Mouse (Mus musculus) embryonic facial prominence, embryonic 15.5 days (tissue): ENCODE results near the gene Mxd4. TPM values are rescaled to one million over a fixed set of nuclear protein-coding genes. Genes with fewer than 3 reads are reported as not detected.

Experiments
- ATAC-seq: fragments of 200-750 bp; cut with Nextera tagmentation; 2 replicates; pipeline ENCODE4 v1.8.0; 2017; ENCODE audit warnings: low read depth, moderate TSS enrichment; ENCODE audit not compliant: insufficient number of reproducible peaks, low FRiP score, low TSS enrichment
- H3K27ac ChIP-seq: fragments of 300-500 bp; sonication (generic); replicated peaks from 2 replicates; pipeline ENCODE4 v1.5.1; 2015; ENCODE audit warnings: mild to moderate bottlenecking, inconsistent platforms
- H3K27me3 ChIP-seq: fragments of 300-500 bp; sonication (generic); 2 replicates; pipeline ENCODE4 v1.6.1; 2015; ENCODE audit warnings: inconsistent platforms
- H3K36me3 ChIP-seq: fragments of 300-500 bp; sonication (generic); 2 replicates; pipeline ENCODE4 v1.6.1; 2015; ENCODE audit warnings: mild to moderate bottlenecking, inconsistent platforms
- H3K4me1 ChIP-seq: fragments of 300-500 bp; sonication (generic); 2 replicates; pipeline ENCODE4 v1.6.1; 2015; ENCODE audit warnings: inconsistent platforms
- H3K4me2 ChIP-seq: fragments of 300-500 bp; sonication (generic); replicated peaks from 2 replicates; pipeline ENCODE4 v1.6.1; 2015; ENCODE audit warnings: mild to moderate bottlenecking, inconsistent platforms
- H3K4me3 ChIP-seq: fragments of 300-500 bp; sonication (generic); replicated peaks from 2 replicates; pipeline ENCODE4 v1.5.1; 2015; ENCODE audit warnings: mild to moderate bottlenecking, inconsistent platforms
- H3K9ac ChIP-seq: fragments of 300-500 bp; sonication (generic); 2 replicates; pipeline ENCODE4 v1.6.1; 2015; ENCODE audit warnings: inconsistent platforms
- H3K9me3 ChIP-seq: fragments of 300-500 bp; sonication (generic); replicated peaks from 2 replicates; pipeline ENCODE4 v1.6.1; 2016; ENCODE audit warnings: inconsistent platforms
- WGBS: fragments of 180-500 bp; shearing (Covaris S2); methylation state at CpG from one replicate; pipeline ENCODE4 v1.1.7; 2015; 5-methylcytosine and 5-hydroxymethylcytosine counted together
- polyA plus RNA-seq: library from polyadenylated mRNA; unstranded; fragments of >200 nt; fragmentation: Nextera tagmentation; extraction: Ambion mirVana; gene quantifications from 2 replicates; pipeline ENCODE4 v1.2.1, GENCODE M21; 2015

The Mxd4 gene
- polyA plus RNA-seq, 1 experiment from 2014 or later, result 43.1 TPM

GRCm38 (mm10) chr5:34218672-34219071 lies 31.2 kb upstream of the Mxd4 start:
- Histone ChIP-seq H3K4me3 (no peak overlapping the region), H3K27ac (no peak overlapping the region), H3K36me3 (no peaks in the 10 kb centered on the region), H3K4me2 (no peak overlapping the region), H3K9ac (no peak overlapping the region), H3K27me3 (no peaks in the 10 kb centered on the region), H3K9me3 (no peaks in the 10 kb centered on the region), H3K4me1 (no peaks in the 10 kb centered on the region)
- ATAC-seq, result no peak
- WGBS, result 55% methylated on average over 5 of the region's 5 CpGs

DNA sequence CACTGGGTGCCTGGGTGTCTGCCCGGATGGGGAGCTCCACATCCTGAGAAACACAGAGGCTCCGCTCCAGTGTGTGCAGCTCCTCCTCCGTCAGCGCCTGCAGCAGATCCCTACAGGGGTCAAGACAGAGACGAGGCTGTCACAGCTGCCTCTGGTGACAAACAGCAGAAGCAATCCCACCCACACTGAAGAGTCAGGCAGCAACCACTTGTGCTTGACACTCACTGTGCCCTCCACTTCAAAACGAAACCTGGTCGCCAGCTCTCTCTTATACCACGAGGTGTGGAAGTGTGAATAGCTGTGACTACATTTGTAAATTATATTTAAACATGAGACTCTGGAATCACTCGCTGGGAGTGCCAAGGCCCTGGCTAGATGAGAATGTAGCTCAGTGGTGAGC lies 30.2 kb upstream of the Mxd4 start:
- 51% methylated on average over 9 of the region's 9 CpGs for WGBS
- H3K27ac ChIP-seq, result no peak overlapping the region
- H3K4me2 ChIP-seq, result no peak overlapping the region
- no peaks in the 10 kb centered on the region for H3K4me1 ChIP-seq
- H3K36me3 ChIP-seq, result no peaks in the 10 kb centered on the region
- no peaks in the 10 kb centered on the region for H3K9me3 ChIP-seq
- no peak overlapping the region for H3K9ac ChIP-seq
- no peak overlapping the region for H3K4me3 ChIP-seq
- ATAC-seq, result 0 out of 2 replicates have a peak, but pooled peaks have one; percentile 43
- no peaks in the 10 kb centered on the region for H3K27me3 ChIP-seq

- no peaks in the 10 kb centered on the region for H3K36me3 ChIP-seq
- no peak for ATAC-seq
- no peak overlapping the region for H3K4me3 ChIP-seq
- H3K27ac ChIP-seq, result no peak overlapping the region
- H3K4me2 ChIP-seq, result no peak overlapping the region
- no peaks in the 10 kb centered on the region for H3K9me3 ChIP-seq
- no peaks in the 10 kb centered on the region for H3K4me1 ChIP-seq
- no peaks in the 10 kb centered on the region for H3K27me3 ChIP-seq
- no peak overlapping the region for H3K9ac ChIP-seq
- WGBS, result 75% methylated on average over 7 of the region's 7 CpGs
Observed at GRCm38 (mm10) chr5:34216025-34216424, 28.5 kb upstream of the Mxd4 start.

GRCm38 (mm10) chr5:34213659-34214058 lies 26.1 kb upstream of the Mxd4 start:
- no peak for ATAC-seq
- Histone ChIP-seq H3K4me1 (no peaks in the 10 kb centered on the region), H3K4me3 (no peak overlapping the region), H3K36me3 (no peaks in the 10 kb centered on the region), H3K27ac (no peak overlapping the region), H3K9me3 (no peaks in the 10 kb centered on the region), H3K27me3 (no peaks in the 10 kb centered on the region), H3K4me2 (no peak overlapping the region), H3K9ac (no peak overlapping the region)
- WGBS, result 61% methylated on average over 8 of the region's 8 CpGs

DNA sequence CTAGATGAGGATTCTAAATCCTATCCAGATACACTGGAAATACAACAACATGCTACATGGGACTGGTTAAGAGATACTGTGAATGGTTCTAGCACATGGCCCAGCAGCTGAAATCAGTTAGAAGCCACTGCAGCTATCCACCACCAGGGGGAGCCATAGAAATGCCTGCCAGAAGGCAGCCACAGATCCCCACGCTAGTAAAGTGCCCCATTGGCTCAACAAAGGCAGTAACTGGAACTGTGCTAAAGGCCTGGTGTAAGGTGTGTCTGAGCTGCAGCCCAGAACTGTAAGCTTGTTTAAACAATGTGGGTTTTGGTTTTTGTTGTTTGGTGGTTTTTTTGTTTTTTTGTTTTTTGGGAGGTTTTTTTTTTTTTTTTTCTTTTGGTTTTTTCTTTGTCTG lies 22.8 kb upstream of the Mxd4 start:
- Histone ChIP-seq H3K4me1 (no peaks in the 10 kb centered on the region), H3K4me2 (no peak overlapping the region), H3K9ac (no peak overlapping the region), H3K9me3 (no peaks in the 10 kb centered on the region), H3K36me3 (no peaks in the 10 kb centered on the region), H3K4me3 (no peak overlapping the region), H3K27me3 (no peaks in the 10 kb centered on the region), H3K27ac (no peak overlapping the region)
- WGBS, result 3% methylated on average over 1 of the region's 1 CpGs
- peak; percentile 60; the same call in 1 of the 2 replicates for ATAC-seq

- Histone ChIP-seq H3K27me3 (no peaks in the 10 kb centered on the region), H3K4me1 (no peaks in the 10 kb centered on the region), H3K9me3 (no peaks in the 10 kb centered on the region), H3K4me3 (no peak overlapping the region), H3K36me3 (no peaks in the 10 kb centered on the region), H3K9ac (no peak overlapping the region), H3K27ac (no peak overlapping the region), H3K4me2 (no peak overlapping the region)
- WGBS, result 21% methylated on average over 3 of the region's 3 CpGs
- ATAC-seq, result no peak
Observed at GRCm38 (mm10) chr5:34207503-34207902, 20.0 kb upstream of the Mxd4 start.

DNA sequence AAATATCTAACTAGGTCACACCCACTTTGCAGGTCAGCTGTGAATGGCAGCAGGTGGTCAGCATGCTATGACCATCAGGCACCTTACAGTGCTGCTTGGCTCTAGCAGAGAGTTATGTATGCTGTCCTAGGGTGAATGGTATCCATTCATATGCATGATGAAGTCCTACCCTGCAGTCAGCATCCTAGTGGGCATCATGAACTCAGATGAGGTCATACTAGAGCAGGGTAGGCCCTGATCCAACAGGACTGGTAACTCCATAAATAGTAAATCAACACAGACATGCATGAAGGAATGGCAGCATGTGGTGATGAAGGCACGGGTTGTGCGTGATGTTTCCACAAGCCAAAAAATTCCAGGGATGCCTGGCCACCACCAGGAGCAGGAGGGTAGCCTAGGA lies 18.3 kb upstream of the Mxd4 start:
- Histone ChIP-seq H3K27me3 (no peaks in the 10 kb centered on the region), H3K9me3 (no peaks in the 10 kb centered on the region), H3K9ac (no peak overlapping the region), H3K4me2 (no peak overlapping the region), H3K4me3 (no peak overlapping the region), H3K36me3 (no peaks in the 10 kb centered on the region), H3K4me1 (no peaks in the 10 kb centered on the region), H3K27ac (no peak overlapping the region)
- 54% methylated on average over 2 of the region's 2 CpGs for WGBS
- no peak for ATAC-seq

DNA sequence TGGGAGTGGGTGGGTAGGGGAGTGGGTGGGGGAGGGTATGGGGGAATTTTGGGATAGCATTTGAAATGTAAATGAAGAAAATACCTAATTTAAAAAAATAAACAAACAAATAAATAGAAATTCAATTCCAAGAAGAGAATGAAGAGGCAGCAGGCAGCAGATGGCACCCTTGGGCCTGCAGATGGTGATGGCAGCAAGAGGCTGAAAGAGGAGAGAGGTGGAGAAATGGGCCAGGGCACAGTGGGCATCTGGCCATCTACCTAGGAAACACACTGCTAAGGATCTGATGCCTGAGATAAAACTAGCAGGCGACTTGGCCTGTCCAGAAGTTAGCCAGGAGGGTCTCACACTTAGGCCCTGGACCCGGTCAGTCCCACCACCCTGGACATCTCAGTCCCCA lies 17.4 kb upstream of the Mxd4 start:
- no peak overlapping the region for H3K4me2 ChIP-seq
- H3K4me3 ChIP-seq, result no peak overlapping the region
- ATAC-seq, result no peak
- H3K27me3 ChIP-seq, result no peaks in the 10 kb centered on the region
- no peaks in the 10 kb centered on the region for H3K4me1 ChIP-seq
- H3K36me3 ChIP-seq, result no peaks in the 10 kb centered on the region
- WGBS, result 75% methylated on average over 2 of the region's 2 CpGs
- no peaks in the 10 kb centered on the region for H3K9me3 ChIP-seq
- H3K27ac ChIP-seq, result no peak overlapping the region
- H3K9ac ChIP-seq, result no peak overlapping the region

- 72% methylated on average over 4 of the region's 4 CpGs for WGBS
- Histone ChIP-seq H3K27ac (no peak overlapping the region), H3K36me3 (no peaks in the 10 kb centered on the region), H3K27me3 (no peaks in the 10 kb centered on the region), H3K9ac (no peak overlapping the region), H3K9me3 (no peaks in the 10 kb centered on the region), H3K4me2 (no peak overlapping the region), H3K4me1 (no peaks in the 10 kb centered on the region), H3K4me3 (no peak overlapping the region)
- no peak for ATAC-seq
Observed at GRCm38 (mm10) chr5:34202006-34202405, 14.5 kb upstream of the Mxd4 start.

GRCm38 (mm10) chr5:34201396-34201795 lies 13.9 kb upstream of the Mxd4 start:
- ATAC-seq, result no peak; the same call in 1 of the 2 replicates
- 53% methylated on average over 2 of the region's 2 CpGs for WGBS
- no peak overlapping the region for H3K27ac ChIP-seq
- H3K4me1 ChIP-seq, result no peaks in the 10 kb centered on the region
- H3K9ac ChIP-seq, result no peak overlapping the region
- no peak overlapping the region for H3K4me3 ChIP-seq
- H3K4me2 ChIP-seq, result no peak overlapping the region
- H3K27me3 ChIP-seq, result no peaks in the 10 kb centered on the region
- no peaks in the 10 kb centered on the region for H3K36me3 ChIP-seq
- H3K9me3 ChIP-seq, result no peaks in the 10 kb centered on the region

DNA sequence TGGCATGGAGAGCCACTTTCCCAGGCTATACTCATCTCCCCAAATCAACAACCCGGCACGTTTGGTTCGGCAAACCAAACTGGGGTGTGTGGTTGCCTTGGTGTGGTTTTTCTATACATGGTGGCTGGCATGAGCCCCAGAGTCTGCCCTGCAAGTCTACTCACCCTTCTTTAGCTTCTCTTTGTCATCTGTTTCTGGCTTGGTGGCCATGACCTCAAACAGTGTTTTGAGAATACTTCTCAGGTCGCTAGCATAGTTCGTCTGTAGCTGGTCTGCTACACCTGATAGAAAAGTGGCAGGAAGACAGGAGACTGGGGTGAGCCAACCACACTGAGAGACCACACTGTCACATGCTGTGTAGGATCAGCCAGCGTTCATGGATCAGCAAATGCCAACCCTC lies 11.1 kb upstream of the Mxd4 start:
- no peak overlapping the region for H3K9ac ChIP-seq
- no peak overlapping the region for H3K4me2 ChIP-seq
- no peaks in the 10 kb centered on the region for H3K9me3 ChIP-seq
- no peak overlapping the region for H3K4me3 ChIP-seq
- no peaks in the 10 kb centered on the region for H3K36me3 ChIP-seq
- H3K27me3 ChIP-seq, result no peaks in the 10 kb centered on the region
- no peak overlapping the region for H3K27ac ChIP-seq
- 68% methylated on average over 6 of the region's 6 CpGs for WGBS
- H3K4me1 ChIP-seq, result no peaks in the 10 kb centered on the region
- ATAC-seq, result no peak

DNA sequence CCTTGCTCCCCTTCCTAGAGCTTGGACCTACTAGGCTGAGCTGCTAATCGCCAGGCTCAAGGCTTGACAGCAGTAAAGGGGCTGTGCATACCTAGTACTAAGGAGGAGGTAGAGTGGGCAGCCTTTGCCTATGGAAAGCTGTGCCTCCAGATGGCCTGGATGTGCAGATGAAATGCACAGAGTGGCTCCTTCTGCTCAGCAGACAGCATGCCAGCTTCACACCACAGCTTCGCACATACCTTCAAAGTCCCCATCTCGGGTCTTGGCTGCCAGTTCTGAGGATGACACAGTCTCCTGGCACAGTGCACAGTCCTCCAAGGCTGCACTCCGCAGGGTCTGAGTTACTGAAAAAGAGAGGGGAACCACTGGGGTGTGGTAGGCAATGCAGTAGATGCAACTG lies 9.7 kb upstream of the Mxd4 start:
- Histone ChIP-seq H3K9me3 (no peaks in the 10 kb centered on the region), H3K36me3 (no peaks in the 10 kb centered on the region), H3K4me2 (no peak overlapping the region), H3K27me3 (no peaks in the 10 kb centered on the region), H3K9ac (no peak overlapping the region), H3K27ac (no peak overlapping the region), H3K4me1 (no peaks in the 10 kb centered on the region), H3K4me3 (no peak overlapping the region)
- no peak for ATAC-seq
- 77% methylated on average over 4 of the region's 4 CpGs for WGBS
